Mouse (Mus musculus) CH12.LX (cell line): ENCODE results near the gene Ucma. TPM values are rescaled to one million over a fixed set of nuclear protein-coding genes. Genes with fewer than 3 reads are reported as not detected.

Experiments used
- DNase-seq: peaks from one replicate; pipeline ENCODE4 v3.0.0-alpha.2; 2013; ENCODE audit errors: extremely low read depth
- H3K27ac ChIP-seq: 2 replicates; pipeline ENCODE4 v1.5.1; 2012; ENCODE audit warnings: low read depth, mild to moderate bottlenecking, control low read depth, moderate library complexity; ENCODE audit not compliant: insufficient read depth
- H3K27me3 ChIP-seq: replicated peaks from 2 replicates; pipeline ENCODE3; 2012; ENCODE audit warnings: inconsistent platforms
- H3K36me3 ChIP-seq, 2 experiments: replicated peaks in 1 of 2; 2 replicates each; pipeline versions ENCODE3 to v1.6.1; 2012; ENCODE audit warnings: inconsistent platforms in 1 of 2, low read length in 1 of 2, mild to moderate bottlenecking in 1 of 2, mixed read lengths in 1 of 2, moderate library complexity in 1 of 2; ENCODE audit not compliant: control insufficient read depth in 1 of 2, insufficient read depth in 1 of 2
- H3K4me1 ChIP-seq, 2 experiments: 2 replicates each; pipeline ENCODE4 v1.6.1; 2012; ENCODE audit warnings: inconsistent platforms in 1 of 2, moderate library complexity in 1 of 2; ENCODE audit not compliant: insufficient read depth in 2 of 2, control insufficient read depth in 1 of 2
- H3K4me2 ChIP-seq: 2 replicates; pipeline ENCODE4 v1.6.1; 2012; ENCODE audit warnings: low read depth, mild to moderate bottlenecking, control low read depth; ENCODE audit not compliant: poor library complexity, insufficient read depth, severe bottlenecking
- H3K4me3 ChIP-seq, 3 experiments: fragments of 150-350 bp in 1 of 3; sonication (generic) in 1 of 3; replicated peaks in 1 of 3; 2 replicates each; pipeline versions ENCODE3 to v1.5.1; 2011 to 2012; ENCODE audit warnings: low read depth in 2 of 3, low read length in 2 of 3, mild to moderate bottlenecking in 2 of 3, moderate library complexity in 2 of 3, control low read depth in 1 of 3, improper control_type of control experiment in 1 of 3, inconsistent platforms in 1 of 3, mixed read lengths in 1 of 3; ENCODE audit not compliant: poor library complexity in 1 of 3
- H3K79me2 ChIP-seq: replicated peaks from 2 replicates; pipeline ENCODE4 v1.6.1; 2012; ENCODE audit warnings: mild to moderate bottlenecking, moderate library complexity; ENCODE audit not compliant: control insufficient read depth, poor library complexity, insufficient read depth, severe bottlenecking; ENCODE audit errors: extremely low read depth
- H3K9ac ChIP-seq: 2 replicates; pipeline ENCODE4 v1.6.1; 2012; ENCODE audit warnings: low read depth, mild to moderate bottlenecking, control low read depth, moderate library complexity; ENCODE audit not compliant: insufficient read depth
- H3K9me3 ChIP-seq: replicated peaks from 2 replicates; pipeline ENCODE3; 2012; ENCODE audit warnings: low read length, inconsistent platforms, mixed read lengths
- CHD2 ChIP-seq: IDR thresholded peaks from 2 replicates; pipeline ENCODE4 v1.6.1; 2011; ENCODE audit warnings: low read length, improper control_type of control experiment
- CTCF ChIP-seq, 2 experiments: IDR thresholded peaks in 1 of 2; conservative IDR thresholded peaks in 1 of 2; 2 replicates each; pipeline ENCODE4 v1.5.1; 2011 to 2012; ENCODE audit warnings: low read depth in 2 of 2, low read length in 2 of 2, improper control_type of control experiment in 1 of 2, inconsistent platforms in 1 of 2, mild to moderate bottlenecking in 1 of 2, moderate library complexity in 1 of 2
- ELF1 ChIP-seq: IDR thresholded peaks from 2 replicates; pipeline ENCODE4 v1.6.1; 2014; ENCODE audit warnings: low read depth, mild to moderate bottlenecking, inconsistent platforms, low read length, improper control_type of control experiment
- HCFC1 ChIP-seq: IDR thresholded peaks from 2 replicates; pipeline ENCODE4 v1.6.1; 2012; ENCODE audit warnings: low read depth, mild to moderate bottlenecking, inconsistent platforms, low read length, improper control_type of control experiment
- JUND ChIP-seq: conservative IDR thresholded peaks from 2 replicates; pipeline ENCODE4 v1.6.1; 2011; ENCODE audit warnings: low read depth, low read length, improper control_type of control experiment
- KAT2A ChIP-seq: IDR thresholded peaks from 2 replicates; pipeline ENCODE4 v1.6.1; 2012; ENCODE audit warnings: low read length, improper control_type of control experiment, inconsistent platforms; ENCODE audit not compliant: insufficient replicate concordance
- MAX ChIP-seq: IDR thresholded peaks from 2 replicates; pipeline ENCODE4 v1.6.1; 2011; ENCODE audit warnings: low read length, improper control_type of control experiment
- MAZ ChIP-seq: IDR thresholded peaks from 2 replicates; pipeline ENCODE4 v1.6.1; 2012; ENCODE audit warnings: low read depth, mild to moderate bottlenecking, inconsistent platforms, low read length, improper control_type of control experiment, moderate library complexity
- MEF2A ChIP-seq: IDR thresholded peaks from 2 replicates; pipeline ENCODE4 v1.6.1; 2014; ENCODE audit warnings: low read depth, mild to moderate bottlenecking, inconsistent platforms, low read length, improper control_type of control experiment, borderline replicate concordance
- PAX5 ChIP-seq: IDR thresholded peaks from 2 replicates; pipeline ENCODE4 v1.6.1; 2012; ENCODE audit warnings: low read length, inconsistent platforms, mixed read lengths
- POLR2A ChIP-seq: IDR thresholded peaks from 2 replicates; pipeline ENCODE4 v1.6.1; 2011; ENCODE audit warnings: low read depth, mild to moderate bottlenecking, improper control_type of control experiment, low read length
- POLR2AphosphoS2 ChIP-seq: IDR thresholded peaks from 2 replicates; pipeline ENCODE4 v1.6.1; 2011; ENCODE audit warnings: low read depth, low read length, improper control_type of control experiment
- RCOR1 ChIP-seq: conservative IDR thresholded peaks from 2 replicates; pipeline ENCODE4 v1.6.1; 2012; ENCODE audit warnings: low read depth, mild to moderate bottlenecking, inconsistent platforms, low read length, improper control_type of control experiment
- TBP ChIP-seq: conservative IDR thresholded peaks from 2 replicates; pipeline ENCODE4 v1.6.1; 2011; ENCODE audit warnings: low read depth, low read length, improper control_type of control experiment
- UBTF ChIP-seq: IDR thresholded peaks from 2 replicates; pipeline ENCODE4 v1.6.1; 2012; ENCODE audit warnings: low read depth, mild to moderate bottlenecking, inconsistent platforms, low read length, improper control_type of control experiment, moderate library complexity
- ZC3H11A ChIP-seq: IDR thresholded peaks from 2 replicates; pipeline ENCODE4 v1.6.1; 2012; ENCODE audit warnings: low read depth, mild to moderate bottlenecking, inconsistent platforms, low read length, improper control_type of control experiment
- ZKSCAN1 ChIP-seq: IDR thresholded peaks from 2 replicates; pipeline ENCODE4 v1.6.1; 2012; ENCODE audit warnings: low read depth, inconsistent platforms, low read length, improper control_type of control experiment, borderline replicate concordance
- ZMIZ1 ChIP-seq: IDR thresholded peaks from 2 replicates; pipeline ENCODE4 v1.6.1; 2012; ENCODE audit warnings: low read depth, mild to moderate bottlenecking, inconsistent platforms, low read length, improper control_type of control experiment
- dilution Hi-C: fragments of 300-500 bp; cut with MboI; formaldehyde crosslinking; loops from 2 replicates; pipeline ENCODE4 v1.14.3; 2020; ENCODE audit warnings: low sequenced_read_pairs; ENCODE audit not compliant: extremely low pct_unique_long_range_greater_than_20kb, extremely low pct_ligation_motif_present
- in situ Hi-C: fragments of 300-500 bp; cut with MboI; formaldehyde crosslinking; loops from 3 replicates; pipeline ENCODE4 v1.14.3; 2019; ENCODE audit warnings: low sequenced_read_pairs, low pct_ligation_motif_present, low pct_unique_long_range_greater_than_20kb, mixed read lengths
- polyA plus RNA-seq: library from polyadenylated mRNA; unstranded; fragments of >175 nt; gene quantifications from 2 replicates; pipeline ENCODE4 v1.2.1, GENCODE M21; 2012; ENCODE audit warnings: low read depth; ENCODE audit not compliant: insufficient read length
- total RNA-seq, 2 experiments: library from RNA; depleted of rRNA; stranded (reverse); fragments of 300-350 nt in 1 of 2; fragments of >200 nt in 1 of 2; gene quantifications; 2 replicates each; pipeline ENCODE4 v1.2.3; 2012 to 2014

Ucma gene
- total and polyA plus RNA-seq, 3 experiments: not detected

DNA sequence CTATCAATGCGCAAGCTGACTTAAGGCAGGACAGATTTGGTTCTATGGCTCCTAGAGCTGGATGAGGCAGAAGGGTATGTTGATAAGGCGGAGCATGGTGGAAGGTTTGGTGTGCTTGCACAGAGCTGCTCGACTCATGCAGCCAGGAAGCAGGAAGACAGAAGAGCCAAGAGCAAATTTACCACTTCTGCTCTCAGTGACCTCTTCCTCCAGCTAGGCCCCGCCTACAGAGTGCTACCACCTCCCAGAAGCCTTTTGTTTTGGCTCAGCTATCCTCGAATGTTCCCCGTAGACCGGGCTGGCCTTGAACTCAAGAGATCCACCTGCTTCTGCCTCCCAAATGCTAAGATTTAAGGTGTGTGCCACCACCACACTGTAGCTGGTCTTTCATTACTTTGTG lies 38.7 kb downstream of the Ucma start:
- H3K27me3 ChIP-seq: no peaks in the 10 kb centered on the region
- no peak overlapping the region for H3K4me3 ChIP-seq
- peak overlapping the region; percentile 41; the same call in 1 of the 2 replicates for H3K27ac ChIP-seq
- dilution Hi-C loops: no loop called here
- peak; percentile 67 for DNase-seq
- TF ChIP-seq POLR2A (peak; percentile 52), MEF2A (no peak), ELF1 (peak; percentile 77)
- peaks cover 7 to 20% of the 10 kb centered on the region in 2 experiments for H3K36me3 ChIP-seq
- H3K79me2 ChIP-seq: peaks cover 22% of the 10 kb centered on the region
- no peak overlapping the region for H3K4me2 ChIP-seq
- peaks cover 24 to 38% of the 10 kb centered on the region in 2 experiments for H3K4me1 ChIP-seq
- in situ Hi-C loops: no loop called here
- no peak overlapping the region for H3K9ac ChIP-seq
- no peaks in the 10 kb centered on the region for H3K9me3 ChIP-seq

DNA sequence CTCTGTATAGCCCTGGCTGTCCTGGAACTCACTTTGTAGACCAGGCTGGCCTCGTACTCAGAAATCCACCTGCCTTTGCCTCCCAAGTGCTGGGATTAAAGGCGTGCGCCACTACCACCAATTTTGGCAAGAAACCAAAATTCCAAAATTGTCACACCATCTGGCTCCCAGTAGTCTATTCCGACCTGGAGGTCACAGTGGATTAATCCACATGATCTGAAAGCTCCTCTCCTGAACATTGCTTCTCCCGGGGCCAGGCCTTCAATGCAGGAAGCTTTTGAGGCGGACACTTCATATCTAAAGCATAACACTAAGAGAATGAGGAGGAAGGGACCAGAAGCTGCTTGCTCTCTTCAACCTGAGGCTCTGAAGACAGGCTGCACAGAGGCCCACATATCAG lies 39.6 kb downstream of the Ucma start:
- H3K9ac ChIP-seq: no peak overlapping the region
- H3K4me2 ChIP-seq: no peak overlapping the region
- no peak overlapping the region for H3K27ac ChIP-seq
- H3K27me3 ChIP-seq: no peaks in the 10 kb centered on the region
- H3K36me3 ChIP-seq: peaks cover 7 to 22% of the 10 kb centered on the region in 2 experiments
- peaks cover 22 to 34% of the 10 kb centered on the region in 2 experiments for H3K4me1 ChIP-seq
- DNase-seq: no peak
- peaks cover 19% of the 10 kb centered on the region for H3K79me2 ChIP-seq
- no peak for TF ChIP-seq CHD2
- TF ChIP-seq RCOR1: no peak
- no peak for TF ChIP-seq TBP
- TF ChIP-seq UBTF: no peak
- TF ChIP-seq ZKSCAN1: no peak
- no peak for TF ChIP-seq CTCF (conservative IDR thresholded peaks at IDR 0.05 in 1 of 2, IDR thresholded peaks at IDR 0.05 in 1 of 2; ENCODE audit: low read depth in 2 of 2, low read length in 2 of 2)
- no peak for TF ChIP-seq ZMIZ1
- TF ChIP-seq PAX5: no peak
- no peak for TF ChIP-seq POLR2A
- TF ChIP-seq KAT2A: no peak
- TF ChIP-seq HCFC1: no peak
- no peak for TF ChIP-seq MAZ
- no peak for TF ChIP-seq ZC3H11A
- TF ChIP-seq MAX: no peak
- no peak for TF ChIP-seq JUND
- no peak for TF ChIP-seq POLR2AphosphoS2
- dilution Hi-C loops: no loop called here
- no peak overlapping the region for H3K4me3 ChIP-seq
- in situ Hi-C loops: no loop called here
- H3K9me3 ChIP-seq: no peaks in the 10 kb centered on the region
